Mouse (Mus musculus): ENCODE measurements around the gene Lrfn2. TPM values are rescaled to one million over a fixed set of nuclear protein-coding genes. Genes with fewer than 3 reads are reported as not detected.

Gene Lrfn2
- polyA plus RNA-seq, 1 experiment from 2014 or later, result 0.08 TPM

GRCm38 (mm10) chr17:49124642-49125041 lies 192.5 kb downstream of the Lrfn2 start:
- H3K4me1 ChIP-seq (ENCODE audit: control insufficient read depth, insufficient read depth, low read length), result no peaks in the 10 kb centered on the region
- H3K4me3 ChIP-seq (ENCODE audit: low read length), result no peak overlapping the region
- no peak overlapping the region for H3K9ac ChIP-seq (ENCODE audit: low read length)
- H3K27me3 ChIP-seq (ENCODE audit: control insufficient read depth, insufficient read depth, low read length), result no peaks in the 10 kb centered on the region
- H3K36me3 ChIP-seq (ENCODE audit: control insufficient read depth, insufficient read depth), result no peaks in the 10 kb centered on the region
- no peak overlapping the region for H3K4me2 ChIP-seq (ENCODE audit: low read depth, low read length)
- WGBS, result 46% methylated on average over 3 of the region's 3 CpGs
- ATAC-seq (replicated peaks; ENCODE audit: extremely low read depth, insufficient read depth, low FRiP score), result no peak
- H3K27ac ChIP-seq (ENCODE audit: low read length), result no peak overlapping the region
- no peaks in the 10 kb centered on the region for H3K9me3 ChIP-seq (replicated peaks; ENCODE audit: control insufficient read depth, low read length)

Small RNA genes within 50 kb of the gene (microRNA-seq; reads per million reads assigned to microRNA genes)
- not detected for gene Gm44304
